Mouse (Mus musculus) right cerebral cortex, adult 2 months (tissue): Measurements from ENCODE around the gene Gm20809.
"Not testable (repeated sequence)": the region's sequence is repeated elsewhere in the genome, so short reads cannot be mapped to it uniquely, and the experiment has no call there.

Experiments
- DNase-seq, 2 experiments: peaks; one replicate each; pipeline ENCODE4 v3.0.0; 2021 to 2022; ENCODE audit warnings: low spot score in 2 of 2

Gm20809 gene

GRCm38 (mm10) chrY:24454757-24455156 is at the start of gene Gm20809:
TSS of gene Gm20809 (plus strand) at chrY:24455057.
- DNase-seq = not testable (repeated sequence)
